Mouse (Mus musculus) midbrain, embryonic 13.5 days (tissue): ENCODE measurements around the gene A930002H24Rik. TPM values are rescaled to one million over a fixed set of nuclear protein-coding genes. Genes with fewer than 3 reads are reported as not detected.

ENCODE experiments used
- ATAC-seq: fragments of 200-750 bp; cut with Nextera tagmentation; 2 replicates; pipeline ENCODE4 v1.8.0; 2017; ENCODE audit warnings: mild to moderate bottlenecking, moderate TSS enrichment, moderate library complexity
- H3K27ac ChIP-seq: fragments of 300-500 bp; sonication (generic); 2 replicates; pipeline ENCODE4 v1.5.1; 2015; ENCODE audit warnings: inconsistent platforms, mild to moderate bottlenecking, moderate library complexity
- H3K27me3 ChIP-seq: fragments of 300-500 bp; sonication (generic); 2 replicates; pipeline ENCODE4 v1.6.1; 2015; ENCODE audit warnings: mild to moderate bottlenecking, inconsistent platforms
- H3K36me3 ChIP-seq: fragments of 300-500 bp; sonication (generic); 2 replicates; pipeline ENCODE4 v1.6.1; 2015; ENCODE audit warnings: mild to moderate bottlenecking, inconsistent platforms
- H3K4me1 ChIP-seq: fragments of 300-500 bp; sonication (generic); replicated peaks from 2 replicates; pipeline ENCODE4 v1.6.1; 2015; ENCODE audit warnings: inconsistent platforms
- H3K4me2 ChIP-seq: fragments of 300-500 bp; sonication (generic); replicated peaks from 2 replicates; pipeline ENCODE4 v1.6.1; 2015; ENCODE audit warnings: moderate library complexity, mild to moderate bottlenecking, inconsistent platforms
- H3K4me3 ChIP-seq: fragments of 300-500 bp; sonication (generic); replicated peaks from 2 replicates; pipeline ENCODE4 v1.5.1; 2015; ENCODE audit warnings: mild to moderate bottlenecking, inconsistent platforms
- H3K9ac ChIP-seq: fragments of 300-500 bp; sonication (generic); replicated peaks from 2 replicates; pipeline ENCODE4 v1.6.1; 2015; ENCODE audit warnings: mild to moderate bottlenecking, inconsistent platforms
- H3K9me3 ChIP-seq: fragments of 300-500 bp; sonication (generic); 2 replicates; pipeline ENCODE4 v1.6.1; 2016; ENCODE audit warnings: mild to moderate bottlenecking, inconsistent platforms
- WGBS: fragments of 180-500 bp; shearing (Covaris S2); methylation state at CpG from one replicate; pipeline ENCODE4 v1.1.7; 2015; 5-methylcytosine and 5-hydroxymethylcytosine counted together
- polyA plus RNA-seq: library from polyadenylated mRNA; unstranded; fragments of >200 nt; fragmentation: Nextera tagmentation; extraction: Ambion mirVana; gene quantifications from 2 replicates; pipeline ENCODE4 v1.2.1, GENCODE M21; 2015

Gene A930002H24Rik
- polyA plus RNA-seq, 1 experiment from 2014 or later: 1.8 TPM

GRCm38 (mm10) chr17:63831550-63831949 is 32.0 kb downstream of the A930002H24Rik start:
- ATAC-seq: no peak
- Histone ChIP-seq H3K27ac (no peak overlapping the region), H3K4me2 (no peak overlapping the region), H3K9ac (no peak overlapping the region), H3K36me3 (no peaks in the 10 kb centered on the region), H3K9me3 (no peaks in the 10 kb centered on the region), H3K4me3 (no peak overlapping the region), H3K27me3 (no peaks in the 10 kb centered on the region), H3K4me1 (peaks cover 7% of the 10 kb centered on the region; the same call in 1 of the 2 replicates)
- WGBS: 58% methylated on average over 4 of the region's 4 CpGs

- no peak overlapping the region for H3K4me2 ChIP-seq
- H3K27ac ChIP-seq: no peak overlapping the region
- WGBS: 65% methylated on average over 5 of the region's 5 CpGs
- no peaks in the 10 kb centered on the region for H3K36me3 ChIP-seq
- no peak overlapping the region for H3K4me3 ChIP-seq
- no peaks in the 10 kb centered on the region for H3K9me3 ChIP-seq
- no peak for ATAC-seq
- H3K9ac ChIP-seq: no peak overlapping the region
- peaks cover 7% of the 10 kb centered on the region; the same call in 1 of the 2 replicates for H3K4me1 ChIP-seq
- no peaks in the 10 kb centered on the region for H3K27me3 ChIP-seq
These were observed 34.8 kb downstream of the A930002H24Rik start for GRCm38 (mm10) chr17:63828561-63829332.

DNA sequence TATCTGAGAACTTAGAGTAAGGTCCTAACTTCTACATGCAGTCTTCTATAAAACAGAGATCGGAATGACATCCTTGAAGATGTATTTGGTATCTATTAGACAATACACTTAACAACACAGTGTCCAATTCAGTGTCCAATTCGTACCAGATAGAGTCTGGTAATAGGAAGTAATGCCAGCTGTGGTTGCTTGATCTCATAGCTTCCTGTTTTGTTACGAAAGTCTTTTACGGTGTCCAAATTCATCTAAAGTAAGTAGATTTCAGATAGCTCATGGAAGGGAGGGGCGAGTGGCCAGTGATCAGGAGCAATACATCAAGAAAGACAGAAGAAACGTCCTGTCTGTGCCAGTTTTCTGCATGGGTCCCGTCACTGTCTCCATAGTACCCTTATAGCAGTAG is 36.8 kb downstream of the A930002H24Rik start:
- H3K4me3 ChIP-seq: no peak overlapping the region
- no peaks in the 10 kb centered on the region for H3K9me3 ChIP-seq
- no peak overlapping the region for H3K4me2 ChIP-seq
- 93% methylated on average over 7 of the region's 7 CpGs for WGBS
- no peak for ATAC-seq
- H3K27me3 ChIP-seq: no peaks in the 10 kb centered on the region
- peaks cover 4% of the 10 kb centered on the region; the same call in 1 of the 2 replicates for H3K4me1 ChIP-seq
- no peaks in the 10 kb centered on the region for H3K36me3 ChIP-seq
- no peak overlapping the region for H3K9ac ChIP-seq
- H3K27ac ChIP-seq: no peak overlapping the region

GRCm38 (mm10) chr17:63826196-63826595 is 37.4 kb downstream of the A930002H24Rik start:
- Histone ChIP-seq H3K4me1 (peaks cover under 1% of the 10 kb centered on the region; the same call in 1 of the 2 replicates), H3K9ac (no peak overlapping the region), H3K27me3 (no peaks in the 10 kb centered on the region), H3K36me3 (no peaks in the 10 kb centered on the region), H3K27ac (no peak overlapping the region), H3K4me2 (no peak overlapping the region), H3K9me3 (no peaks in the 10 kb centered on the region), H3K4me3 (no peak overlapping the region)
- ATAC-seq: no peak
- WGBS: 93% methylated on average over 8 of the region's 8 CpGs

DNA sequence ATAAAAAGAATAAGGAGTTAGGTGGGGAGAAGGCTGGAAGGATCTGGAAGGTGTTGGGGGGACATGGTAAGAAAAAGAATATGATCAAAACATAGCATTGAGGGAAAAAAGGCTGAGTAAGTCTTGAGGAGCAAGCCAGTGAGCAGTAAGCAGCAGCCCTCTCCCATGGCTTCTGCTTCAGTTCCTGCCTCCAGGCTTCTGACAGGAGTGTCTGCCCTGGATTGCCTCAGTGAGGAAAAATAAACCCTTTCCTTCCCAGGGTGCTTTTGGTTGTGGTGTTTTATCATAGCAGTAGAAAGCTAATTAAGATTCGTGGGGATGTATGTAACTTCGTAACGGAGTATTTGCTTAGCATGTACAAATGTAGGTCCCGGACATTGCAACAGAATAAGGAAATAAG is 39.5 kb downstream of the A930002H24Rik start:
- no peaks in the 10 kb centered on the region for H3K4me1 ChIP-seq
- 95% methylated on average over 4 of the region's 4 CpGs for WGBS
- no peak overlapping the region for H3K9ac ChIP-seq
- no peak for ATAC-seq
- no peaks in the 10 kb centered on the region for H3K9me3 ChIP-seq
- no peaks in the 10 kb centered on the region for H3K27me3 ChIP-seq
- H3K4me3 ChIP-seq: no peak overlapping the region
- H3K4me2 ChIP-seq: no peak overlapping the region
- no peak overlapping the region for H3K27ac ChIP-seq
- no peaks in the 10 kb centered on the region for H3K36me3 ChIP-seq

GRCm38 (mm10) chr17:63818444-63819027 is 45.1 kb downstream of the A930002H24Rik start:
- ATAC-seq: no peak
- H3K4me2 ChIP-seq: no peak overlapping the region

DNA sequence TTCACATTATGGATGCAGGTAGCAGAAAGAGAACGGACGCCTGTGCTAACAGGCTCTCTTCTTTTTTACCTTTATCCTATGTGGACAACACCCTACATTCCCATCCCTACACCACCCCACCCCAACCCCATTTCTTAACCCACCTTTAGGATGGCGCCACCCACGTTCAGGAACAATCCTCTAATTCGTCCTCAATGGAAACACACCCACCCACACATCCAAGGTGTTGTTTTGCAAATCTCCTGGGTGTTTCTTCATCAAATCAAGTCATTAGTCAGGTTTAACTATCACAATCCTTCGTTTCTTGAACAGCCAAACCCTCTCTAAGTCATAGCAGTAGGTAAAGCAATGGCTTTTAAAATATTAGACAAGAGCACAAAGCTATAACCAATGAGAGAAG is 50.0 kb downstream of the A930002H24Rik start:
- Histone ChIP-seq H3K9me3 (no peaks in the 10 kb centered on the region), H3K4me3 (no peak overlapping the region), H3K4me2 (no peak overlapping the region), H3K27me3 (no peaks in the 10 kb centered on the region), H3K4me1 (peaks cover 13% of the 10 kb centered on the region), H3K9ac (no peak overlapping the region), H3K27ac (no peak overlapping the region), H3K36me3 (no peaks in the 10 kb centered on the region)
- WGBS: 85% methylated on average over 6 of the region's 6 CpGs
- ATAC-seq: no peak

More at GRCm38 (mm10) chr17:63818444-63819027, 45.1 kb downstream of the A930002H24Rik start:
- no peaks in the 10 kb centered on the region for H3K36me3 ChIP-seq
- H3K4me1 ChIP-seq: no peaks in the 10 kb centered on the region
- H3K27me3 ChIP-seq: no peaks in the 10 kb centered on the region
- no peak overlapping the region for H3K27ac ChIP-seq
- 90% methylated on average over 10 of the region's 10 CpGs for WGBS
- no peaks in the 10 kb centered on the region for H3K9me3 ChIP-seq
- no peak overlapping the region for H3K9ac ChIP-seq
- no peak overlapping the region for H3K4me3 ChIP-seq

Other genes starting within 250 kb of the A930002H24Rik start
- gene Fer, start 729 bp downstream of the A930002H24Rik start, polyA plus RNA-seq: 32.3 and 35.4 TPM in 2 replicates